Mouse (Mus musculus): ENCODE data around the gene Gnptab. TPM values are rescaled to one million over a fixed set of nuclear protein-coding genes. Genes with fewer than 3 reads are reported as not detected.
"Not testable (repeated sequence)": the region's sequence is repeated elsewhere in the genome, so short reads cannot be mapped to it uniquely, and the experiment has no call there.

Gene Gnptab
- polyA plus RNA-seq, 1 experiment from 2014 or later: 12.2 TPM

DNA sequence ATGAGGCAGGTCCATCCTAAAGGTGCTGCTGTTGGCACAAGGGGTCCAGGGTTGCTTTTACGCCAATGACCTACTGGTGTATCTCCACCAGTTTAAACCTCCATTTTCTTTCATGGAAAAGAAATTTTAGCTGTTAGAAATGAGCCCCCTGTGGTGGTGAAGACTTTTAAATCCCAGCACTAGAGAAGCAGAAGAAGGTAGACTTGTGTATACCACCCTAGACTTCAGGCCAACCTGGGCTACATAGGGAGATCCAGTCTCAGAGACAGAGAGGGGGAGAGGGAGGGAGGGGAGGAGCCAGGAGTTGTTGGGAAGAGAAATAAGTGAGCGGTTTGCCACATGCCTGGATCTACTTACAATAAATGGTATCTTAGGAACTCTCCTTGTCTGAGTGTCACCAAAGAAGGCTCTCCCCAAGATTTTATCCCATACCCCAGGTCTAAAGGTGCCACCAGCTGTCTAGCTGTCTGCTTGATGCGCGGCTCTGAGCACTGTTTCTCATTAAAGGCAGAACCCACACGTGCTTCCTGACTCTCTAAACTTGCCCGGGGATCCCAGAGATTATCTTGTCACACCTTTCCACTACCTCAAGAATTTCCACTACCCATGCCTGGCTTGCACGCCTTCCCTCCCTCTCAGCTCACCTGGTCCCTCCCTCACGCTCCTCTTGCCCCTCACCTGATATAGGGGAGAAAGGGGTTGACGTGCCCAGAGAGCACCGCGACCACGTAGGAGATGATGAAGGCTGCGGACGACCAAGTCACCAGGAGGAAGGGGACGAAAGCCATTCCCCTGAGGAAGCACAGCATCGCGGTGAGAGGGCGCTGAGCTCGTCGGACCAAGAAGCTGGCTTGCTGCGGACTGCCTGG is 22.6 kb upstream of the Gnptab start:
- no peaks in the 10 kb centered on the region for H3K36me3 ChIP-seq
- peak overlapping the region; percentile 64 for H3K9ac ChIP-seq (replicated peaks)
- no peaks in the 10 kb centered on the region for H3K4me1 ChIP-seq
- H3K4me3 ChIP-seq: peak overlapping the region; percentile 54
- peak; percentile 51 for ATAC-seq (ENCODE audit: low FRiP score, low read depth)
- H3K4me2 ChIP-seq (replicated peaks): peak overlapping the region; percentile 81
- H3K27ac ChIP-seq (replicated peaks): no peak overlapping the region
- peaks cover 32% of the 10 kb centered on the region for H3K27me3 ChIP-seq
- 0 out of 2 replicates have a peak, but pooled peaks cover 4% of the 10 kb centered on the region for H3K9me3 ChIP-seq
- 10% methylated on average over 21 of the region's 21 CpGs for WGBS

DNA sequence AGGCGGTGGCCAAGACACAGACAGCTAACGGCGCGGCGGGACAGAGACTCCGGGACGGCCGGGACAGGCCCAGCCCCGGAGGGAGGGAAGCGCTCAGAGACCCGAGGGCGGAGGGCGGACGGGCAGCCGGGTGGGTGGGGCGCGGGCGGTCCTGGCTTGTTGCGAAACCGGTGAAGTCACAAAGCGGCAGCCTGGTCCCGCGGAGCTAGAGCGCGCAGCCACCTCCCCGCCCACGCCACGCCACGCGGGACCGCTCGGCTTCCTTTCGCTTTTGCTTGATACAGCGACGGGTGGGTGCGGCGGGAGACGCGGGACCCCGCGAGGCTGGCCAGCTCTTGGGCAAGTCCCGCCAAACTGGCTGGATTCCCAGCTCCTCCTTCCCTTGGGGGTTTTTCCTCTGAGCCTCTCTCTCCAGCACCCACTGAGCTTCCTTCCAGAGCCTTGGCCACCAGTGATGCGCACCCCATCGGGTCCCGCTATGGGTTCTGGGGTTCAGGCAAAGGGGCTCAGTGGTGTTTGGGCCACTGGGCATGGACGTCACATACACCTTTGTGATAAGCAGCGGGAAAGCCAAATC is 21.9 kb upstream of the Gnptab start:
- Histone ChIP-seq H3K4me2 (replicated peaks) (peak overlapping the region; percentile 81), H3K27me3 (peaks cover 32% of the 10 kb centered on the region), H3K4me3 (peak overlapping the region; percentile 54), H3K9ac (replicated peaks) (peak overlapping the region; percentile 64), H3K27ac (replicated peaks) (no peak overlapping the region), H3K36me3 (no peaks in the 10 kb centered on the region), H3K4me1 (no peaks in the 10 kb centered on the region), H3K9me3 (0 out of 2 replicates have a peak, but pooled peaks cover 4% of the 10 kb centered on the region)
- peak; percentile 74 for ATAC-seq (ENCODE audit: low FRiP score, low read depth)
- WGBS: 3% methylated on average over 37 of the region's 47 CpGs

DNA sequence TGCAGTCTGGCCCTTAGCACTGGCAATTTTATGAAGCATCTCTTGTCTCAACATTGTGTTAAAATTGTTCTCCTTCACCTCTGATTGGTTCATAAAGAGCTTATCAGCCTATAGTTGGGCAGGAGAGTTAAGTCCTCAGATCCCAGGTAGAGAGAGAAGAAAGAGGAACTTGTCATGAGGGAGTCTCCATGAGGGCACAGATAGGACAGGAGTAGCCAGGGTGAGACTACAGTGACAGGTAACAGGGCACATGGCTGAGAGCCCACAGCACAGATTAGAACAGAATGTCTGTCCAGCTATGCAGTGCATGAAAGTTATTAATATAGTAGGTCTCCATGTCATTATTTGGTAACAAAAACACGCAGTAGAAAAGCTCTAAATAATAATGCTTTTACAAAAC is 16.7 kb upstream of the Gnptab start:
- Histone ChIP-seq H3K9ac (replicated peaks) (no peak overlapping the region), H3K4me1 (no peaks in the 10 kb centered on the region), H3K27me3 (peaks cover 7% of the 10 kb centered on the region), H3K27ac (replicated peaks) (no peak overlapping the region), H3K36me3 (no peaks in the 10 kb centered on the region), H3K9me3 (0 out of 2 replicates have a peak, but pooled peaks cover 4% of the 10 kb centered on the region), H3K4me2 (replicated peaks) (no peak overlapping the region), H3K4me3 (no peak overlapping the region)
- 77% methylated on average over 1 of the region's 1 CpGs for WGBS
- no peak for ATAC-seq (ENCODE audit: low FRiP score, low read depth)

DNA sequence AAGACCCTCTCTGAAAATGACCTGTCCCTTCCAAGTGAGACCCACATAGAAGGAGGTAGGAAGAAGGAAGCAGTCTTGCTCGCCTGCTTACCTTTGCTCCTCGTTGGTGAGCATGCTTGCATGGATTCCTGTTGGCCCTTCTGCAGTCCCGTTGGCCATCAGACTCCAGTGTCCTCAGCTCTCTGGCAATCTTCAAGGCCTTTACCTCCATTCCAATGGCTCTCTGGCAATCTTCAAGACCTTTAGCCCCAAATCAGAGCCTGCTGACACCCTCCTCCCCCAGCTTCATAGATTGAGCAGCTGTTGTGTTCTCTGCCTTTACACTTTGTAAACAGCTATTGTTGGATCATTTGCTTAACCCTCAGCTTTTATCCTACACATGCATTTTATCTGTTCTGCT is 14.7 kb upstream of the Gnptab start:
- 79% methylated on average over 3 of the region's 3 CpGs for WGBS
- no peaks in the 10 kb centered on the region for H3K27me3 ChIP-seq
- no peaks in the 10 kb centered on the region for H3K4me1 ChIP-seq
- no peak for ATAC-seq (ENCODE audit: low FRiP score, low read depth)
- no peak overlapping the region for H3K27ac ChIP-seq (replicated peaks)
- no peak overlapping the region for H3K9ac ChIP-seq (replicated peaks)
- H3K4me2 ChIP-seq (replicated peaks): no peak overlapping the region
- H3K9me3 ChIP-seq: no peaks in the 10 kb centered on the region
- H3K4me3 ChIP-seq: no peak overlapping the region
- no peaks in the 10 kb centered on the region for H3K36me3 ChIP-seq

DNA sequence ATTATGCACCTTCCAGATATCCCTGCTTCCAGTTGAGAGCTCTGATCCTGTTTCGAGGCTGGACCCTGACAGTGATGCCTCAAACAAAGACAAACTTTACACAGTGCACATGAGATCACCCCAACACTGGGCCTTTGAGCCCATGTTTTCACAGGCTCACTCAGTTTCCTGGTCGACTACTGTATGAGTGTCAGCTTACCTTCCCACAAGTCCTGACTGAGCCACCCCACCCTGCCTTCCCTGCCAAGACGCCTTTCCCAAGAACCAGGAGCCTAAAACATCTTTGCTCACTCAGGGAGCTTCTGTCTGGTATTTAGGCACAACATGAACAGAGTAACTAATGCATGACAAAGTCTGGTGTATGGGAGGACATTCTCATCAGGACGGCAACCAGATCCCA is 9.7 kb upstream of the Gnptab start:
- H3K9me3 ChIP-seq: no peaks in the 10 kb centered on the region
- H3K27me3 ChIP-seq: no peaks in the 10 kb centered on the region

DNA sequence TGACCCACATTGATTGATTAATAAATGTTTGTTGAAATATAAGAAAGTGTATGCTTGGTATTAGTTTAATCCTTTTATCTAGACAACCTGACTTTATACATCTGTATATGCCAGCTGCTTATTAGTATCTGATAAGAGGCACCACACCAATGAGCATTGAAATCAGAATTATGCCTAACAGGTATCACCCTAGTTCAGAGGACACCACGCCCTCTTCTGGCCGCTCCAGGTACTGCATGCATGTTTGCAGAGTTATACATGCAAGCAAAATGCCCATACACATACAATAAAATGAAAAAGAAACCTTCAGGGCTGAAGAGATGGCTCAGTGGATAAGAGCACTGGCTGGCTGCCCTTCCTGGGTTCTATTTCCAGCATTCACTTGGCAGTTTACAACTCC is 7.1 kb upstream of the Gnptab start:
- WGBS: 7% methylated on average over 2 of the region's 2 CpGs
- H3K4me2 ChIP-seq (replicated peaks): no peak overlapping the region

More for the DNA sequence above, 9.7 kb upstream of the Gnptab start:
- 71% methylated on average over 4 of the region's 4 CpGs for WGBS
- H3K27ac ChIP-seq (replicated peaks): no peak overlapping the region
- ATAC-seq (ENCODE audit: low FRiP score, low read depth): no peak
- H3K36me3 ChIP-seq: no peaks in the 10 kb centered on the region
- no peak overlapping the region for H3K9ac ChIP-seq (replicated peaks)
- H3K4me1 ChIP-seq: no peaks in the 10 kb centered on the region
- H3K4me2 ChIP-seq (replicated peaks): no peak overlapping the region
- no peak overlapping the region for H3K4me3 ChIP-seq

DNA sequence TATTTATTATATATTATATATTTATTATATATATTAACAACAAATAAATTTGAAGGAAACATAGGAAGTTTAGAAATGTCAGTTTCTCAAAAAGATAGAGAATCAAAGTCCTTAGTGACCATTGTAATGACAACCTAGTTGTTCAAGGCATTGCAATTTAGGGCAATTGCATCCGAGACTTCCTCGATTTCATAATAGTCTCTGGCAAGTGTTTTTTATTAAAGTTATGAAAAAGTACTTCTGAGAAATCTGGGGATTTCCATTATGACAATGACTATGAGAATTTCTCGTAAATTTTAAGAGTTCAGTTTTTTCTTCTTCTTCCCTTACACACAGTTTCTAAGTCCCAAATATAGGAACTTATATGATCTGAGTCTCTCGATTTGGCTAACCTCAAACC is 6.5 kb upstream of the Gnptab start:
- Histone ChIP-seq H3K4me2 (replicated peaks) (no peak overlapping the region), H3K4me3 (no peak overlapping the region), H3K27me3 (no peaks in the 10 kb centered on the region), H3K36me3 (no peaks in the 10 kb centered on the region), H3K9me3 (no peaks in the 10 kb centered on the region), H3K27ac (replicated peaks) (no peak overlapping the region), H3K9ac (replicated peaks) (no peak overlapping the region), H3K4me1 (no peaks in the 10 kb centered on the region)
- no peak for ATAC-seq (ENCODE audit: low FRiP score, low read depth)
- 94% methylated on average over 4 of the region's 4 CpGs for WGBS

More for the DNA sequence above, 7.1 kb upstream of the Gnptab start:
- Histone ChIP-seq H3K9me3 (no peaks in the 10 kb centered on the region), H3K9ac (replicated peaks) (no peak overlapping the region), H3K27me3 (no peaks in the 10 kb centered on the region), H3K4me3 (no peak overlapping the region), H3K4me1 (no peaks in the 10 kb centered on the region), H3K36me3 (no peaks in the 10 kb centered on the region), H3K27ac (replicated peaks) (no peak overlapping the region)
- ATAC-seq (ENCODE audit: low FRiP score, low read depth): no peak

DNA sequence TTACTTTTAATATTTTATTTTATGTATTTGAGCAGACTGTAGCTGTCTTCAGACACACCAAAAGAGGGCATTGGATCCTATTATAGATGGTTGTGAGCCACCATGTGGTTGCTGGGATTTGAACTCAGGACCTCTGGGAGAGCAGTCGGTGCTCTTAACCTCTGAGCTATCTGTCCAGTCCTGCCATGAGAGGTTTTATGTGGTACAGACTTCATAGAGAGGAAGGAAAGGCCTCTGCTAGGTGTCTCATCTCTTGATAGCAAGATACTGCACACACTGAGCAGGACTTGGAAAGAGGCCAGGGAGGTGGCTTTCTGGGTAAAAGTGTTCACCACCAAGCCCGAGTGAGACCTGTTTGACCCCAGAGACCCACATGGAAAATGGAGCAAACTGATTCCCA is 6.0 kb upstream of the Gnptab start:
- not testable (repeated sequence) for H3K27ac ChIP-seq (replicated peaks); H3K4me1 ChIP-seq; H3K4me2 ChIP-seq (replicated peaks); H3K4me3 ChIP-seq; H3K27me3 ChIP-seq; H3K9me3 ChIP-seq; H3K36me3 ChIP-seq; ATAC-seq (ENCODE audit: low FRiP score, low read depth); H3K9ac ChIP-seq (replicated peaks)
- WGBS: 83% methylated on average over 2 of the region's 2 CpGs

DNA sequence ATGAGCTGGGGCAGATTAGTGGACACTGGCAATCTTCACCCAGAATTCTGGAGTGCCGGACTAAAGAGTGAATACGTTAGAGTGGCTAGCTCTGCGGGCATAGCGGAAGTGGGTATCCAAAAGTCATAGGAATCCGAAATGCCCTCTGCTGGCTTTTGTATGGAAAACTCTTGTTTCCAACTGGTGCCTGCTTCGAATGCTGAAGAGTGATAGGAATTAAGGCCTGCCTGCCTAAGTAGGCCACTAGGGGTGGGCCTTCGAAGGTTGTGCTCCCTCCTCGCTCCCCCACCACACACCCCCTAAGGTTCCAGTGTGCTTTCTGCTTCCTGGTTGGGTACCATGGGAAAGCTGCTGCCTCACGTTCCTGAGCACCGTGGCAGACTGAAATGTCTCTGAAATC is 3.9 kb upstream of the Gnptab start:
- no peaks in the 10 kb centered on the region for H3K9me3 ChIP-seq
- no peak overlapping the region for H3K4me3 ChIP-seq
- no peaks in the 10 kb centered on the region for H3K36me3 ChIP-seq
- H3K27me3 ChIP-seq: no peaks in the 10 kb centered on the region
- H3K9ac ChIP-seq (replicated peaks): no peak overlapping the region
- WGBS: 27% methylated on average over 10 of the region's 10 CpGs
- ATAC-seq (ENCODE audit: low FRiP score, low read depth): no peak
- H3K4me2 ChIP-seq (replicated peaks): no peak overlapping the region
- peaks cover 4% of the 10 kb centered on the region; the same call in 1 of the 2 replicates for H3K4me1 ChIP-seq
- no peak overlapping the region for H3K27ac ChIP-seq (replicated peaks)

DNA sequence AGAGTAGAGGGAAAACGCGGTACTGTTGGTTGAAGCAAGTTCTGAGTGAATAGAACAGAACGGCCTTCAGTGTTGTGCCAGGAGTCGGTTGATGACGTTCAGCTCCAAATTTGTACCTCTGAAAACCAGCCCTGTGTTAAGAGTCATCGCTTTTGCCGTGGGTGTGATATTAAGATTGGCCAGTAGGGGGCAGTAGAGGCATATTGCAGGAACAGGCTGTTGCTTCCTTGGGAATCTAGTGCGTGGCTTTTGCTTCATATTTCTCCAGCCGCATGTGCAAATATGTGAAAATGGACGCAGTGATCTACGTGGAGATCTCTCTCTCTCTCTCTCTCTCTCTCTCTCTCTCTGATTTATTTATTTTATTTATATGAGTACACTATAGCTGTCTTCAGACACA is 2.2 kb upstream of the Gnptab start:
- Histone ChIP-seq H3K4me2 (replicated peaks) (no peak overlapping the region), H3K36me3 (no peaks in the 10 kb centered on the region), H3K9me3 (no peaks in the 10 kb centered on the region), H3K27ac (replicated peaks) (no peak overlapping the region), H3K9ac (replicated peaks) (no peak overlapping the region), H3K4me3 (no peak overlapping the region), H3K27me3 (no peaks in the 10 kb centered on the region), H3K4me1 (peaks cover 8% of the 10 kb centered on the region; the same call in 1 of the 2 replicates)
- ATAC-seq (ENCODE audit: low FRiP score, low read depth): no peak
- WGBS: 11% methylated on average over 11 of the region's 11 CpGs

DNA sequence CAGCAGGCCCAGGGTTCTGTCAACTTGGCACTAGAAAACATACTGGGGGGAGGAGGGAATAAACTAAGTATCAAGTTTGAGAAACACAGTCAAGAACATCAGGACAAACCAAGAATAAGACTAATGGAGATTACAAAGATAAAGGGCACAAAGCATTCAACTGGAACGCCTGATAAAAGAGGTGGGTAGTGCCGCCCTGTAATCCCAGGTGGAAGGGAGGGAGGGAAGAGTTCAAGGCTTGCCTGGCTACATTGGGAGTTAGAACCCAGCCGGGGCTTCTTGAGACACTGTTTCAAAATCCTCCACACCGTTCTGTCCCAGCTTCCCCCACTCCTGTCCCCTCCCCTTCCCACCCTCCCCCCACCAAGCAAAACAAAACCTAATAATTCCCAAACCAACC is 1.3 kb upstream of the Gnptab start:
- Histone ChIP-seq H3K27me3 (no peaks in the 10 kb centered on the region), H3K4me1 (peaks cover 8% of the 10 kb centered on the region; the same call in 1 of the 2 replicates), H3K36me3 (no peaks in the 10 kb centered on the region), H3K9me3 (no peaks in the 10 kb centered on the region), H3K27ac (replicated peaks) (no peak overlapping the region), H3K4me2 (replicated peaks) (no peak overlapping the region), H3K9ac (replicated peaks) (no peak overlapping the region), H3K4me3 (no peak overlapping the region)
- ATAC-seq (ENCODE audit: low FRiP score, low read depth): no peak
- WGBS: 85% methylated on average over 4 of the region's 4 CpGs

DNA sequence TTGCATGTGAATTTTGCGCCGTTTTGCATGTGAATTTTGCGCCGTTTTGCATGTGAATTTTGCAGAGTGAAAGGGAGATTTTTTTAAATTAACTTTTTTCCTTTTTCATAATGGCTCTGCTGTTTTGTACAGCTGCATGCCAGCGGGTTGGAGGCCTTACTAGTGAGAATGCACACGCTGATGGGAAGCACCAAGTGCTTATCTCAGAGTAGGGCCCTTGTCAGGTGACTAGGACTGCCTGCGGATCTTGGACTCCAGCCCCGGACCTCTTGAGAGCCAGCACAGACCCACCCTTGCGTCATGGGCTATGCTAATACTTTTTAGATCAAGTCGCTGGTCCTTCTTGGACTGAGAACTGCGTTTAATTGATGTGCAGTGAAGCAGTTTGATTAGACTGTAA is 1.1 kb downstream of the Gnptab start:
- peak; percentile 31; the same call in 1 of the 2 replicates for ATAC-seq (ENCODE audit: low FRiP score, low read depth)
- Histone ChIP-seq H3K4me1 (peaks cover 8% of the 10 kb centered on the region; the same call in 1 of the 2 replicates), H3K4me2 (replicated peaks) (peak overlapping the region; percentile 89), H3K36me3 (no peaks in the 10 kb centered on the region), H3K9me3 (no peaks in the 10 kb centered on the region), H3K27ac (replicated peaks) (no peak overlapping the region), H3K27me3 (no peaks in the 10 kb centered on the region), H3K9ac (replicated peaks) (peak overlapping the region; percentile 78), H3K4me3 (peak overlapping the region; percentile 87)
- 1% methylated on average over 11 of the region's 11 CpGs for WGBS

Data from midbrain, embryonic 12.5 days (tissue).